8 mouse cellular contexts compared by ENCODE assay signal in the genomic region with DNA sequence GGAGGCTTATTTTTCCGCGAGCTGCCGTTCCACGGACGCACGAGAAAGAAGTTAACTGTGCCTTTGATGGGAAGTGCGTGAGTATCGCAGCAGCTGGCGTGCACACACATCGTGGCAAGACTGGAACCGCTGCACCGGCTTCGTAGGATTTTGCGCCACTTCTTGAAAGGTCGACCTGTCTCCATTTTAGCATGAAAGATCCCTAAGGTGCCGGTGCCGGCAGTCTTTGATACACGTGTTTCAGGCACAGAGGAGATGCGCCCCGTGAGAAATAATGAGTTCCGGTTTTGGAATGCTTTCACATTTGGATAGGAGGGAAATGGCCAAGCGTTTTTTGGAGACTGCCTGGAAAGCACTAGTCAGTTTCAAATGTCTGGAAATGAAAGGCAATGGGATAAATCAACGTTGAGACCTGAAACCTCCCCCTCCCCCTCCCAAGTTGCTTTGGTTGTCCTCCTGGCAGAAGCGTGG. TPM values are rescaled to one million over a fixed set of nuclear protein-coding genes. Genes with fewer than 3 reads are reported as not detected.
DNase-seq lines count a peak whose midpoint lies in the region; ATAC-seq and TF ChIP-seq lines count a peak whose summit lies in the region.

No protein-coding gene starts in this region.

- ATAC-seq in granulocyte monocyte progenitor cell, adult 5-6 weeks (replicated peaks; ENCODE audit: poor library complexity, severe bottlenecking), result peak; percentile 0; the same call in 1 of the 2 replicates
- peak; percentile 0; the same call in 1 of the 2 replicates for ATAC-seq in intestine, postnatal 0 days
- ATAC-seq in liver, embryonic 11.5 days (replicated peaks; ENCODE audit: low FRiP score), result no peak
- ATAC-seq in midbrain, embryonic 16.5 days, result no peak

- H3K4me3 ChIP-seq in intestine, postnatal 0 days (ENCODE audit: low read depth, low read length), result peak overlapping the region; percentile 73
- peak overlapping the region; percentile 87 for H3K4me3 ChIP-seq in liver, embryonic 11.5 days (ENCODE audit: low read depth, low read length)
- H3K4me3 ChIP-seq in midbrain, embryonic 16.5 days (ENCODE audit: low read depth, low read length), result peak overlapping the region; percentile 85

- peaks cover 6% of the 10 kb centered on the region; the same call in 1 of the 2 replicates for H3K4me1 ChIP-seq in intestine, postnatal 0 days (replicated peaks; ENCODE audit: control insufficient read depth, insufficient read depth, low read length)
- H3K4me1 ChIP-seq in liver, embryonic 11.5 days (replicated peaks; ENCODE audit: control insufficient read depth, insufficient read depth, low read length), result peaks cover 6% of the 10 kb centered on the region
- H3K4me1 ChIP-seq in midbrain, embryonic 16.5 days (ENCODE audit: control insufficient read depth, insufficient read depth, low read length), result peaks cover 18% of the 10 kb centered on the region

- TF ChIP-seq CTCF in intestine, postnatal 0 days (IDR thresholded peaks at IDR 0.05; ENCODE audit: low read depth), result peak; percentile 22; the same call in 1 of the 2 replicates

- no peaks in the 10 kb centered on the region for H3K27me3 ChIP-seq in intestine, postnatal 0 days (replicated peaks; ENCODE audit: control insufficient read depth, insufficient read depth, low read length)
- H3K27me3 ChIP-seq in liver, embryonic 11.5 days (replicated peaks; ENCODE audit: control insufficient read depth, insufficient read depth, low read length), result 0 out of 2 replicates have a peak, but pooled peaks cover 6% of the 10 kb centered on the region
- peaks cover 6% of the 10 kb centered on the region; the same call in 1 of the 2 replicates for H3K27me3 ChIP-seq in midbrain, embryonic 16.5 days (ENCODE audit: control insufficient read depth, insufficient read depth, low read depth, low read length)

- peak overlapping the region; percentile 76 for H3K4me2 ChIP-seq in intestine, postnatal 0 days (replicated peaks; ENCODE audit: low read depth)
- H3K4me2 ChIP-seq in liver, embryonic 11.5 days, result peak overlapping the region; percentile 83
- H3K4me2 ChIP-seq in midbrain, embryonic 16.5 days (ENCODE audit: low read length), result peak overlapping the region; percentile 64

- peak overlapping the region; percentile 13; the same call in 1 of the 2 replicates for H3K9ac ChIP-seq in intestine, postnatal 0 days (ENCODE audit: low read depth, low read length)
- H3K9ac ChIP-seq in liver, embryonic 11.5 days (ENCODE audit: low read depth, low read length), result peak overlapping the region; percentile 70
- peak overlapping the region; percentile 55 for H3K9ac ChIP-seq in midbrain, embryonic 16.5 days (ENCODE audit: low read depth, low read length)

- WGBS in intestine, postnatal 0 days, result 1% methylated on average over 24 of the region's 24 CpGs
- WGBS in liver, embryonic 11.5 days, result under 1% methylated on average over 24 of the region's 24 CpGs
- under 1% methylated on average over 24 of the region's 24 CpGs for WGBS in midbrain, embryonic 16.5 days

- H3K27ac ChIP-seq in intestine, postnatal 0 days (ENCODE audit: low read depth, low read length), result peak overlapping the region; percentile 87
- H3K27ac ChIP-seq in liver, embryonic 11.5 days (ENCODE audit: low read depth, low read length), result no peak overlapping the region; the same call in 1 of the 2 replicates
- peak overlapping the region; percentile 69 for H3K27ac ChIP-seq in midbrain, embryonic 16.5 days (ENCODE audit: low read length)

- no peaks in the 10 kb centered on the region for H3K36me3 ChIP-seq in intestine, postnatal 0 days (ENCODE audit: control insufficient read depth, insufficient read depth)
- H3K36me3 ChIP-seq in liver, embryonic 11.5 days (ENCODE audit: control insufficient read depth, insufficient read depth, low read length), result no peaks in the 10 kb centered on the region
- H3K36me3 ChIP-seq in midbrain, embryonic 16.5 days (ENCODE audit: control insufficient read depth, insufficient read depth, low read length), result no peaks in the 10 kb centered on the region

- no peaks in the 10 kb centered on the region for H3K9me3 ChIP-seq in intestine, postnatal 0 days (ENCODE audit: control insufficient read depth)
- no peaks in the 10 kb centered on the region for H3K9me3 ChIP-seq in liver, embryonic 11.5 days (ENCODE audit: control insufficient read depth, low read length)
- H3K9me3 ChIP-seq in midbrain, embryonic 16.5 days (replicated peaks; ENCODE audit: control insufficient read depth, low read length, poor library complexity, severe bottlenecking), result no peaks in the 10 kb centered on the region

- DNase-seq in 3T3-L1 (ENCODE audit: low read depth, low spot score), result peak; percentile 60
- DNase-seq in Muller cell, postnatal 12 days (ENCODE audit: inconsistent ontology term), result peak; percentile 76
- peak; percentile 82 for DNase-seq in embryo, embryonic 10.5 days (ENCODE audit: low spot score)
- no peak for DNase-seq in liver, embryonic 11.5 days (ENCODE audit: low spot score)
- peak; percentile 50 for DNase-seq in thymus, postnatal 4 days

RNA-seq across cellular contexts. Expression of gene Tle1, which starts 0.8 kb away (rescaled TPM):
- 7.3 and 8.4 TPM in 2 replicates for total RNA-seq in granulocyte monocyte progenitor cell, adult 5-6 weeks (2014; fragmentation: Nextera tagmentation)
- 7.5 and 8.4 TPM in 2 replicates for total RNA-seq in granulocyte monocyte progenitor cell, adult 5-6 weeks (2017)
- 12.8 and 13.9 TPM in 2 replicates for polyA plus RNA-seq in intestine, postnatal 0 days (2015; fragmentation: Nextera tagmentation; extraction: Ambion mirVana)
- polyA plus RNA-seq in liver, embryonic 11.5 days (2014; fragmentation: Nextera tagmentation; extraction: Ambion mirVana), result 17.0 and 18.2 TPM in 2 replicates
- polyA plus RNA-seq in midbrain, embryonic 16.5 days (2015; fragmentation: Nextera tagmentation; extraction: Ambion mirVana), result 26.3 and 31.4 TPM in 2 replicates

Comparison
In these comparisons a context has a peak if more than half of its experiments do, and no peak if none do; other contexts are left out.
1. ATAC-seq: peak in granulocyte monocyte progenitor cell, adult 5-6 weeks (single experiment) and intestine, postnatal 0 days (single experiment); none in liver, embryonic 11.5 days (single experiment) and midbrain, embryonic 16.5 days (single experiment).
2. H3K9ac ChIP-seq: peak in every context shown above with its lines; median percentile 70 in liver, embryonic 11.5 days; 55 in midbrain, embryonic 16.5 days; 13 in intestine, postnatal 0 days.
3. Peak in every context shown above with its lines, with median percentiles within 50 percentile points of each other: H3K4me2 ChIP-seq and H3K4me3 ChIP-seq.